Mouse (Mus musculus): ENCODE data around the gene Gal3st1.

DNA sequence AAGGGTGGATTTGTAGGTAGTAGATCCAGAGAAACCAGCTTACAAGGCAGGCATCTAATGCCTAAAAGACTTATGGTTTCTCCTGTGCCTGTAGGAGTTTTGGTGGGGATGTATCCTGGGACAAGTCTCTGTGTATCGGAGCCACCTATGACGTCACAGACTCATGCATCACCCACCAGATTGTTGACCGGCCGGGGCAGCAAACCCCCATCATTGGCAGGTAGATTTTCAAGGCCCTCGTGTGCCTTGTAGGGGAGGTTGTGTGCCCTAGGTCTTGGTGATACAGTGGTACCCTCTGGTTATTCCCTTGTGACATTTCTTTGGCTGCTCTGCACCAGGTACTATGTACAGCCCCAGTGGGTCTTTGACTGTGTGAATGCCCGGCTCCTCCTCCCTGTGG is 6.8 kb upstream of the Gal3st1 start, which contains the start of gene 4930556J24Rik:
- TF ChIP-seq CTCF (IDR thresholded peaks at IDR 0.05; ENCODE audit: control insufficient read depth, insufficient read depth, low read length) (no peak), POLR2A (IDR thresholded peaks at IDR 0.05; ENCODE audit: borderline replicate concordance, control insufficient read depth, low read depth, low read length) (no peak)

Data from bone marrow, adult 2 months (tissue).